Mouse (Mus musculus) lung, postnatal 0 days (tissue): Measurements from ENCODE around the gene Wwc2.

Source experiments
- CTCF ChIP-seq: IDR thresholded peaks from 2 replicates; pipeline ENCODE4 v1.5.1; 2016; ENCODE audit warnings: antibody characterized with exemption, mild to moderate bottlenecking
- EP300 ChIP-seq: IDR thresholded peaks from 2 replicates; pipeline ENCODE4 v1.6.1; 2016; ENCODE audit warnings: antibody characterized with exemption, mild to moderate bottlenecking, control low read depth

GRCm38 (mm10) chr8:48002551-48002950 is 11.8 kb upstream of the Wwc2 start:
- TF ChIP-seq EP300 = no peak
- no peak for TF ChIP-seq CTCF
